Mouse (Mus musculus) midbrain, embryonic 13.5 days (tissue): ENCODE data around the gene E430018J23Rik. TPM values are rescaled to one million over a fixed set of nuclear protein-coding genes. Genes with fewer than 3 reads are reported as not detected.
A peak's percentile ranks its signal among the peaks of the same experiment; 100 is the strongest.
"Not testable (repeated sequence)": the region's sequence is repeated elsewhere in the genome, so short reads cannot be mapped to it uniquely, and the experiment has no call there.

Experiments used
- ATAC-seq: fragments of 200-750 bp; cut with Nextera tagmentation; 2 replicates; pipeline ENCODE4 v1.8.0; 2017; ENCODE audit warnings: mild to moderate bottlenecking, moderate TSS enrichment, moderate library complexity
- H3K27ac ChIP-seq: fragments of 300-500 bp; sonication (generic); 2 replicates; pipeline ENCODE4 v1.5.1; 2015; ENCODE audit warnings: inconsistent platforms, mild to moderate bottlenecking, moderate library complexity
- H3K27me3 ChIP-seq: fragments of 300-500 bp; sonication (generic); 2 replicates; pipeline ENCODE4 v1.6.1; 2015; ENCODE audit warnings: mild to moderate bottlenecking, inconsistent platforms
- H3K36me3 ChIP-seq: fragments of 300-500 bp; sonication (generic); 2 replicates; pipeline ENCODE4 v1.6.1; 2015; ENCODE audit warnings: mild to moderate bottlenecking, inconsistent platforms
- H3K4me1 ChIP-seq: fragments of 300-500 bp; sonication (generic); replicated peaks from 2 replicates; pipeline ENCODE4 v1.6.1; 2015; ENCODE audit warnings: inconsistent platforms
- H3K4me2 ChIP-seq: fragments of 300-500 bp; sonication (generic); replicated peaks from 2 replicates; pipeline ENCODE4 v1.6.1; 2015; ENCODE audit warnings: moderate library complexity, mild to moderate bottlenecking, inconsistent platforms
- H3K4me3 ChIP-seq: fragments of 300-500 bp; sonication (generic); replicated peaks from 2 replicates; pipeline ENCODE4 v1.5.1; 2015; ENCODE audit warnings: mild to moderate bottlenecking, inconsistent platforms
- H3K9ac ChIP-seq: fragments of 300-500 bp; sonication (generic); replicated peaks from 2 replicates; pipeline ENCODE4 v1.6.1; 2015; ENCODE audit warnings: mild to moderate bottlenecking, inconsistent platforms
- H3K9me3 ChIP-seq: fragments of 300-500 bp; sonication (generic); 2 replicates; pipeline ENCODE4 v1.6.1; 2016; ENCODE audit warnings: mild to moderate bottlenecking, inconsistent platforms
- WGBS: fragments of 180-500 bp; shearing (Covaris S2); methylation state at CpG from one replicate; pipeline ENCODE4 v1.1.7; 2015; 5-methylcytosine and 5-hydroxymethylcytosine counted together
- polyA plus RNA-seq: library from polyadenylated mRNA; unstranded; fragments of >200 nt; fragmentation: Nextera tagmentation; extraction: Ambion mirVana; gene quantifications from 2 replicates; pipeline ENCODE4 v1.2.1, GENCODE M21; 2015

E430018J23Rik gene
- polyA plus RNA-seq, 1 experiment from 2014 or later, result 5.9 TPM

GRCm38 (mm10) chr7:127371870-127372269 is 21.6 kb downstream of the E430018J23Rik start:
- 88% methylated on average over 3 of the region's 3 CpGs for WGBS
- not testable (repeated sequence) for H3K9ac ChIP-seq, H3K4me3 ChIP-seq, H3K27ac ChIP-seq, ATAC-seq, H3K27me3 ChIP-seq, H3K9me3 ChIP-seq, H3K4me2 ChIP-seq, H3K4me1 ChIP-seq
- peaks cover 22% of the 10 kb centered on the region for H3K36me3 ChIP-seq

GRCm38 (mm10) chr7:127371213-127371612 is 22.2 kb downstream of the E430018J23Rik start:
- no peak overlapping the region for H3K27ac ChIP-seq
- no peak overlapping the region for H3K4me2 ChIP-seq
- 90% methylated on average over 2 of the region's 2 CpGs for WGBS
- no peak overlapping the region for H3K9ac ChIP-seq
- H3K36me3 ChIP-seq, result peaks cover 22% of the 10 kb centered on the region
- H3K9me3 ChIP-seq, result no peaks in the 10 kb centered on the region
- no peaks in the 10 kb centered on the region for H3K27me3 ChIP-seq
- H3K4me1 ChIP-seq, result peaks cover 6% of the 10 kb centered on the region; the same call in 1 of the 2 replicates
- ATAC-seq, result no peak
- H3K4me3 ChIP-seq, result no peak overlapping the region

- Histone ChIP-seq H3K9ac (no peak overlapping the region), H3K9me3 (no peaks in the 10 kb centered on the region), H3K4me1 (peaks cover 13% of the 10 kb centered on the region), H3K27ac (no peak overlapping the region), H3K4me3 (no peak overlapping the region), H3K27me3 (peaks cover 5% of the 10 kb centered on the region; the same call in 1 of the 2 replicates), H3K36me3 (0 out of 2 replicates have a peak, but pooled peaks cover 3% of the 10 kb centered on the region), H3K4me2 (no peak overlapping the region)
- WGBS, result 90% methylated on average over 3 of the region's 3 CpGs
- no peak for ATAC-seq
Observed at GRCm38 (mm10) chr7:127366249-127366648, 27.2 kb downstream of the E430018J23Rik start.

- Histone ChIP-seq H3K4me3 (peak overlapping the region; percentile 38), H3K27me3 (peaks cover 12% of the 10 kb centered on the region), H3K36me3 (no peaks in the 10 kb centered on the region), H3K4me1 (peaks cover 13% of the 10 kb centered on the region), H3K9ac (no peak overlapping the region), H3K9me3 (no peaks in the 10 kb centered on the region), H3K27ac (no peak overlapping the region), H3K4me2 (peak overlapping the region; percentile 76)
- 39% methylated on average over 4 of the region's 4 CpGs for WGBS
- ATAC-seq, result no peak
Observed at GRCm38 (mm10) chr7:127364166-127364565, 29.3 kb downstream of the E430018J23Rik start.

GRCm38 (mm10) chr7:127363475-127363921 is 29.9 kb downstream of the E430018J23Rik start:
- 2% methylated on average over 24 of the region's 24 CpGs for WGBS
- ATAC-seq, result peak; percentile 68
- no peaks in the 10 kb centered on the region for H3K9me3 ChIP-seq
- H3K27me3 ChIP-seq, result peaks cover 12% of the 10 kb centered on the region
- peak overlapping the region; percentile 57 for H3K9ac ChIP-seq
- H3K4me2 ChIP-seq, result peak overlapping the region; percentile 76
- peak overlapping the region; percentile 38 for H3K4me3 ChIP-seq
- no peaks in the 10 kb centered on the region for H3K36me3 ChIP-seq
- peak overlapping the region; percentile 8; the same call in 1 of the 2 replicates for H3K27ac ChIP-seq
- H3K4me1 ChIP-seq, result peaks cover 13% of the 10 kb centered on the region

- not testable (repeated sequence) for H3K9me3 ChIP-seq, H3K9ac ChIP-seq, H3K4me3 ChIP-seq, H3K36me3 ChIP-seq, H3K27ac ChIP-seq, ATAC-seq
- WGBS, result 7% methylated on average over 13 of the region's 13 CpGs
- Histone ChIP-seq H3K4me1 (peaks cover 13% of the 10 kb centered on the region), H3K27me3 (peaks cover 12% of the 10 kb centered on the region), H3K4me2 (peak overlapping the region; percentile 19; the same call in 1 of the 2 replicates)
Observed at GRCm38 (mm10) chr7:127362418-127362817, 31.0 kb downstream of the E430018J23Rik start.

GRCm38 (mm10) chr7:127361449-127361848 is 32.0 kb downstream of the E430018J23Rik start:
- 0 out of 2 replicates have a peak, but pooled peaks have one; percentile 24 for ATAC-seq

GRCm38 (mm10) chr7:127360265-127360664 is 33.2 kb downstream of the E430018J23Rik start:
- Histone ChIP-seq H3K36me3 (no peaks in the 10 kb centered on the region), H3K4me2 (no peak overlapping the region), H3K4me3 (no peak overlapping the region), H3K9ac (no peak overlapping the region), H3K4me1 (peaks cover 13% of the 10 kb centered on the region), H3K27me3 (peaks cover 12% of the 10 kb centered on the region), H3K9me3 (no peaks in the 10 kb centered on the region), H3K27ac (no peak overlapping the region)
- 82% methylated on average over 4 of the region's 4 CpGs for WGBS
- no peak for ATAC-seq

More at GRCm38 (mm10) chr7:127361449-127361848, 32.0 kb downstream of the E430018J23Rik start:
- Histone ChIP-seq H3K4me1 (peaks cover 13% of the 10 kb centered on the region), H3K36me3 (no peaks in the 10 kb centered on the region), H3K27me3 (peaks cover 12% of the 10 kb centered on the region), H3K27ac (no peak overlapping the region), H3K4me3 (no peak overlapping the region), H3K9me3 (no peaks in the 10 kb centered on the region), H3K9ac (no peak overlapping the region), H3K4me2 (no peak overlapping the region)
- WGBS, result 52% methylated on average over 13 of the region's 13 CpGs

- Histone ChIP-seq H3K36me3 (no peaks in the 10 kb centered on the region), H3K27ac (no peak overlapping the region), H3K9ac (no peak overlapping the region), H3K27me3 (peaks cover 14% of the 10 kb centered on the region), H3K4me2 (no peak overlapping the region), H3K4me1 (peaks cover 4% of the 10 kb centered on the region), H3K9me3 (no peaks in the 10 kb centered on the region), H3K4me3 (no peak overlapping the region)
- ATAC-seq, result no peak
- WGBS, result 76% methylated on average over 4 of the region's 4 CpGs
Observed at GRCm38 (mm10) chr7:127358472-127358871, 35.0 kb downstream of the E430018J23Rik start.

- Histone ChIP-seq H3K4me2 (no peak overlapping the region), H3K4me3 (no peak overlapping the region), H3K27ac (no peak overlapping the region), H3K36me3 (no peaks in the 10 kb centered on the region), H3K9me3 (no peaks in the 10 kb centered on the region), H3K4me1 (0 out of 2 replicates have a peak, but pooled peaks cover 3% of the 10 kb centered on the region), H3K27me3 (peaks cover 14% of the 10 kb centered on the region; the same call in 1 of the 2 replicates), H3K9ac (no peak overlapping the region)
- 54% methylated on average over 2 of the region's 2 CpGs for WGBS
- ATAC-seq, result no peak
Observed at GRCm38 (mm10) chr7:127357871-127358270, 35.6 kb downstream of the E430018J23Rik start.

- Histone ChIP-seq H3K4me1 (no peaks in the 10 kb centered on the region), H3K27me3 (peaks cover 9% of the 10 kb centered on the region; the same call in 1 of the 2 replicates), H3K27ac (no peak overlapping the region), H3K36me3 (no peaks in the 10 kb centered on the region), H3K4me3 (no peak overlapping the region), H3K9ac (no peak overlapping the region), H3K4me2 (no peak overlapping the region), H3K9me3 (no peaks in the 10 kb centered on the region)
- no peak for ATAC-seq
- WGBS, result 67% methylated on average over 3 of the region's 3 CpGs
Observed at GRCm38 (mm10) chr7:127355796-127356195, 37.6 kb downstream of the E430018J23Rik start.

- no peak overlapping the region for H3K4me2 ChIP-seq
- ATAC-seq, result no peak
- no peak overlapping the region for H3K9ac ChIP-seq
- no peak overlapping the region for H3K27ac ChIP-seq
- H3K27me3 ChIP-seq, result 0 out of 2 replicates have a peak, but pooled peaks cover 2% of the 10 kb centered on the region
- H3K4me3 ChIP-seq, result no peak overlapping the region
- no peaks in the 10 kb centered on the region for H3K36me3 ChIP-seq
- 90% methylated on average over 5 of the region's 5 CpGs for WGBS
- H3K9me3 ChIP-seq, result no peaks in the 10 kb centered on the region
- peaks cover 7% of the 10 kb centered on the region for H3K4me1 ChIP-seq
Observed at GRCm38 (mm10) chr7:127351230-127352004, 42.0 kb downstream of the E430018J23Rik start.
